Mouse (Mus musculus): Measurements from ENCODE around the gene Plekha7. TPM values are rescaled to one million over a fixed set of nuclear protein-coding genes. Genes with fewer than 3 reads are reported as not detected.
A peak's percentile ranks its signal among the peaks of the same experiment; 100 is the strongest.

Gene Plekha7
- not detected in 2 replicates for polyA plus RNA-seq (2012; ENCODE audit: insufficient read depth, insufficient read length, low replicate concordance, missing spikeins)

DNA sequence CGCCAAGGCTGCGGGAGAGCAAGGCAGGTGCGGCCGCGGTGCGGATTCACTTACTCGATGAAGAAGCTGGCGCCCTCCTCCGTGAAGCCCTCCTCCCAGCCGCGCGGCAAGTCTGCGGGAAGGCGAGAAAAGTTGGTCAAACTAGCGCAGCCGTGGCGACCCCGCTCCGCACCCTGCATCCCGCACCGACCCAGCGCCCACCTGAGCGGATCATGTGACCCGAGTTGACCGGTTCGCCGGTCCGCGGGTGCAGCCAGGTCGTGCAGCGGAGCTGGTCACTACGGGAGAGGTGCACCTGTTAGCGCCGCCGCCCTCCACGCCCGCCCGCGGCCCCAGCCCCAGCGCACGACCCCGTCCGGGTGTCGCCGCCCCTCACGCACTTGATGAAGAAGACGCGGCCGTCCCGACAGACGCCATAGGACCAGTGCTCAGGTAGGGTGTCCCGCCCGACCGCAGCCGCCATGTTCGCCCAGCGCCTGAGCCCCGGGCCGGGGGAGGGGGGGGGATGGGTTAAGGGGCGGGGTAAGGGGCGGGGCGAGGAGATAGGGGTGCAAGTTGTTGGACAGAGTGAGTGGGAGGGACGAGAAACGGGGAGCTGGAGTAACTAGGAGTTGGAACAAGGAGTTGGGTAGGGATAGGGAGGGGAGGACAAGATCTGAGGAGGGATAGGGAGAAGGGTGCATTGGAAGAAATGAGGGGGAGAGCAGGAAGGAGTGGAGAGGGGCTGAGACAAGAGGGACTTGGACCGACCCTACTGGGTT is at the start of gene Plekha7:
Plekha7 (minus strand) TSS at position 506 of the 761 bp plus-strand sequence.
- WGBS: 1% methylated on average over 65 of the region's 65 CpGs
- no peak within 1 kb of the TSS for H3K27ac ChIP-seq (ENCODE audit: insufficient read depth, low read depth, low read length)
- no peak for TF ChIP-seq POLR2A (IDR thresholded peaks at IDR 0.05; ENCODE audit: insufficient read depth, low read depth, low read length)
- TF ChIP-seq CTCF (IDR thresholded peaks at IDR 0.05; ENCODE audit: insufficient read depth, low read depth, low read length): no peak

DNA sequence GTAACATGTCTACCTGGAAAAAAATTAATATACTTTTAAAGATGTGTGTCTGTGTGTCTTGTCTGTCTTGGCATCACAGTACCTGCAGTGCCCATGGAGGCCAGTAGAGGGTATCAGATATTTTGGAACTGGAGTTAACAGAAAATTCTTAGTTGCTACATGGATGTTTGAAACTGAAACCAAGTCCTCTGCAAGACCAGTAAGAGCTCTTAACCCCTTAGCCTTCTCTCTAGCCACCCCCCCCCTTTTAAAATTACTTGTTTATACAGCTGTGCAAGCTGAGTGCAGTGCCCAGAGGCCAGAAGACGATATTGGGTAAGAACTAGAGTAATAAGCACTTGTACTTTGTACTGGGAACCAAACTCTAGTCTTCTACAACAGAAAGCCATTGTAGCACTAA is 28.1 kb upstream of the Plekha7 start:
- peaks cover 4% of the 10 kb centered on the region; the same call in 1 of the 2 replicates for H3K4me1 ChIP-seq (ENCODE audit: control insufficient read depth, insufficient read depth, low read length)
- TF ChIP-seq POLR2A (IDR thresholded peaks at IDR 0.05; ENCODE audit: insufficient read depth, low read depth, low read length) (no peak), CTCF (IDR thresholded peaks at IDR 0.05; ENCODE audit: insufficient read depth, low read depth, low read length) (no peak)
- WGBS: 66% methylated on average over 1 of the region's 1 CpGs
- H3K4me3 ChIP-seq (ENCODE audit: insufficient read depth, low read depth, low read length): no peak overlapping the region
- no peak overlapping the region for H3K27ac ChIP-seq (ENCODE audit: insufficient read depth, low read depth, low read length)

More for the DNA sequence above, at the start of gene Plekha7:
- H3K4me3 ChIP-seq (ENCODE audit: insufficient read depth, low read depth, low read length): peak within 1 kb of the TSS; percentile 53
- H3K4me1 ChIP-seq (ENCODE audit: control insufficient read depth, insufficient read depth, low read length): peaks cover 14% of the 10 kb centered on the region

GRCm38 (mm10) chr7:116335133-116335532 is 27.0 kb upstream of the Plekha7 start:
- Histone ChIP-seq H3K4me3 (ENCODE audit: insufficient read depth, low read depth, low read length) (no peak overlapping the region), H3K4me1 (ENCODE audit: control insufficient read depth, insufficient read depth, low read length) (peaks cover 4% of the 10 kb centered on the region; the same call in 1 of the 2 replicates), H3K27ac (ENCODE audit: insufficient read depth, low read depth, low read length) (no peak overlapping the region)
- TF ChIP-seq CTCF (IDR thresholded peaks at IDR 0.05; ENCODE audit: insufficient read depth, low read depth, low read length): no peak
- WGBS: 70% methylated on average over 6 of the region's 6 CpGs

DNA sequence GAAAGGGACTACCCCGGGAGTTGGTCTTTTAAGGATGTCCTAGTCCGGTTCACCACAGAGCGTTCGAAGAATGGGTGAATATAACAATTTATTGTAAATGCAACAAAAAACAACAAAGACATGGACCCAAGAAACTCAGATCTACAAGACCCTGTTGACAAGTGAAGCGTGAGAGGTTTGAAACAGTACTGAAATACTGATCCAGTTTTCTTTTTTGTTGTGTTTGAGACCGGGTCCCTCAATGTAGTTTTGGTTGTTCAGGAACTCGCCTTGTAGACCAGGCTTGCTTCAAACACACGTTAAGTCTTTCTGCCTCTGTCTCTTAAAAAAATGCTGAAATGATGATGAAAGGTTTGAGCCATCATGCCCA is 26.5 kb upstream of the Plekha7 start:
- Histone ChIP-seq H3K27ac (ENCODE audit: insufficient read depth, low read depth, low read length) (peak overlapping the region; percentile 5; the same call in 1 of the 2 replicates), H3K4me3 (ENCODE audit: insufficient read depth, low read depth, low read length) (peak overlapping the region; percentile 88), H3K4me1 (ENCODE audit: control insufficient read depth, insufficient read depth, low read length) (peaks cover 4% of the 10 kb centered on the region; the same call in 1 of the 2 replicates)
- WGBS: 9% methylated on average over 8 of the region's 8 CpGs
- TF ChIP-seq CTCF (IDR thresholded peaks at IDR 0.05; ENCODE audit: insufficient read depth, low read depth, low read length) (no peak), POLR2A (IDR thresholded peaks at IDR 0.05; ENCODE audit: insufficient read depth, low read depth, low read length) (no peak)

DNA sequence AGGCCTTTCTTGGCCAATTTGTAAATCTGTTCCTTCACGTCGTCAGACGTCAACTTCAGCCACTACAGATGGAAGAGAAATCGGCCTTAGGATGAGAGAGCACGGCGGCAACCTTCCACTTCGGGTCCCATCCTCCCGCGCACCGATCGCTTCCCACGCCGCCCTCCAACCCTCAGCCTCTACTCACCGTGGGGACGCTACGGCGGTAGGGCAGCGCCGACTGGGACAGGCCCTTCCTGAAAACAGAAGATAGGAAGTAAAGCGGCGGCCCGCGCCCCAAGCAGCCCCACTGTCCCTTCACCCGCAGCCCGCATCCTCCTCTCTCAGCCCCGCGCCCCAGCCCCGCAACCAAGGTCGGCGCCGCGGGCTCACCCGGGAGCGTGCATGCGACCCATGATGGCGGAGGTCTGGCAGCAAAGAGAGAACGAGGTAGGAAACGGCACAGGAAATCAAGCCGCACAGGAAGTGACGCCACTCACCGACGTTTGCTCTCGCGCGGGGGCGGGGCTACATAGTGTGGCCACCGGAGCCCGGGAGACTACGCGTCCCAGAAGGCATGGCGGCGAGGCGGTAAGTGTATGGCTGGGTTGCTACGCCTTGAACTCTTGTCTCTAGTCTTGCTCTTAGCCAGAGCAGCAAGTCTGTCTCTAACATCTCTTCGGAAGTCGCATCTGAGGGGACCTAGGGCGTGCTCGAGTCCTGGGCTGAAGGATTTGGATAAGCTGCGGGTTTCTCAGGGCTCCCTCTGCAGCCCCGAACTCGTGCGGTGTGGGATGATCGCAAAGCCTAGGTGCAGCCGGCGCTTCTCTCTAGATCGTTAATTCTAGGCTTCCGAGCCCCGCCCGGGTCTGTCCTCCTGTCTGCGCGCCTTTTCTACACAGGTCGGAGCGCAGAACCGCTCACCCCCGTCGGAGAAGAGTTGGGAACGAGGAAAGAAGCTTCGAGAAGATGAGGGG is 25.8 kb upstream of the Plekha7 start, which contains the start of gene Rps13:
Rps13 (minus strand) TSS at position 483 of the 956 bp plus-strand sequence.
- peak; percentile 95 for TF ChIP-seq POLR2A (IDR thresholded peaks at IDR 0.05; ENCODE audit: insufficient read depth, low read depth, low read length)
- TF ChIP-seq CTCF (IDR thresholded peaks at IDR 0.05; ENCODE audit: insufficient read depth, low read depth, low read length): peak; percentile 22; the same call in 1 of the 2 replicates
- under 1% methylated on average over 78 of the region's 78 CpGs for WGBS
- H3K4me1 ChIP-seq (ENCODE audit: control insufficient read depth, insufficient read depth, low read length): peaks cover 4% of the 10 kb centered on the region; the same call in 1 of the 2 replicates
- peak within 1 kb of the TSS; percentile 88 for H3K4me3 ChIP-seq (ENCODE audit: insufficient read depth, low read depth, low read length)
- peak within 1 kb of the TSS; percentile 89 for H3K27ac ChIP-seq (ENCODE audit: insufficient read depth, low read depth, low read length)

GRCm38 (mm10) chr7:116331246-116331645 is 23.1 kb upstream of the Plekha7 start:
- H3K27ac ChIP-seq (ENCODE audit: insufficient read depth, low read depth, low read length): no peak overlapping the region
- H3K4me1 ChIP-seq (ENCODE audit: control insufficient read depth, insufficient read depth, low read length): peaks cover 4% of the 10 kb centered on the region; the same call in 1 of the 2 replicates
- WGBS: 47% methylated on average over 2 of the region's 2 CpGs
- no peak overlapping the region for H3K4me3 ChIP-seq (ENCODE audit: insufficient read depth, low read depth, low read length)
- TF ChIP-seq POLR2A (IDR thresholded peaks at IDR 0.05; ENCODE audit: insufficient read depth, low read depth, low read length) (no peak), CTCF (IDR thresholded peaks at IDR 0.05; ENCODE audit: insufficient read depth, low read depth, low read length) (no peak)

GRCm38 (mm10) chr7:116329858-116330257 is 21.7 kb upstream of the Plekha7 start:
- Histone ChIP-seq H3K27ac (ENCODE audit: insufficient read depth, low read depth, low read length) (no peak overlapping the region), H3K4me1 (ENCODE audit: control insufficient read depth, insufficient read depth, low read length) (peaks cover 4% of the 10 kb centered on the region; the same call in 1 of the 2 replicates), H3K4me3 (ENCODE audit: insufficient read depth, low read depth, low read length) (no peak overlapping the region)
- TF ChIP-seq POLR2A (IDR thresholded peaks at IDR 0.05; ENCODE audit: insufficient read depth, low read depth, low read length): no peak
- no peak for TF ChIP-seq CTCF (IDR thresholded peaks at IDR 0.05; ENCODE audit: insufficient read depth, low read depth, low read length)
- 94% methylated on average over 4 of the region's 4 CpGs for WGBS

GRCm38 (mm10) chr7:116328777-116329176 is 20.6 kb upstream of the Plekha7 start:
- Histone ChIP-seq H3K4me1 (ENCODE audit: control insufficient read depth, insufficient read depth, low read length) (peaks cover 4% of the 10 kb centered on the region; the same call in 1 of the 2 replicates), H3K4me3 (ENCODE audit: insufficient read depth, low read depth, low read length) (no peak overlapping the region), H3K27ac (ENCODE audit: insufficient read depth, low read depth, low read length) (no peak overlapping the region)
- WGBS: 75% methylated on average over 7 of the region's 7 CpGs
- no peak for TF ChIP-seq POLR2A (IDR thresholded peaks at IDR 0.05; ENCODE audit: insufficient read depth, low read depth, low read length)
- TF ChIP-seq CTCF (IDR thresholded peaks at IDR 0.05; ENCODE audit: insufficient read depth, low read depth, low read length): no peak

Measured in olfactory bulb, adult 2 months (tissue).